Comparison of ENCODE assay signal across 12 mouse cellular contexts in the genomic region with DNA sequence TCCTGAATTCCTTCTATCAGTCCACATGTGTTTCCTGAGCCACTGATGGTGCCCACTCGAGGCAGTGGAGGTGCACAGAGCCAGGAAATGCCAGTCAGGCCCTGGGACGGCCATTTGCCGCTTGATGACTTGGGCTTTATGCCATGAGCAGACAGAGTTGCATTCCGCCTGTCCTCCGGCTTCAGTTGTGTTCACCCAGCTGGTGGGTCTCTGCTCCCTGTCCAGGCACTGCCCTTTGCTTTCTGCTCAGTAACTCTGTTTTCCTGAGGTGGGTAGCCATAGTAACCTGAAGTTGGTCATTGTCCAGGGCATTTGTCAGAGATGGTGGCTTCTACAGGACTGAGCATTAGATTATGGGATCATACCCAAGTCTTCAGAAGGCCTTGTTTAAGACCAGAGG.
"Had no signal": no experiment of that assay in that cellular context is flagged by ENCODE, and none has a peak within 500 bp of the region (broad histone marks: within the 10 kb centered on the region; RNA-seq: fewer than 3 reads in every experiment).

No protein-coding gene starts in this region.

- DNase-seq: kidney, adult 11 months; kidney, postnatal 36 days; layer of hippocampus, adult 9-11 months; layer of hippocampus, postnatal 36 days; lung, adult 18-20 months; lung, postnatal 4 days; thymus, postnatal 4 days had no signal

- H3K9ac ChIP-seq: limb, embryonic 13.5 days; midbrain, embryonic 15.5 days; neural tube, embryonic 12.5 days had no signal

- H3K4me3 ChIP-seq: limb, embryonic 13.5 days; midbrain, embryonic 15.5 days; neural tube, embryonic 12.5 days had no signal

- H3K27me3 ChIP-seq: limb, embryonic 13.5 days; midbrain, embryonic 15.5 days; neural tube, embryonic 12.5 days had no signal

- ATAC-seq: midbrain, embryonic 15.5 days had no signal

- H3K4me1 ChIP-seq: limb, embryonic 13.5 days; midbrain, embryonic 15.5 days; neural tube, embryonic 12.5 days had no signal

- H3K27ac ChIP-seq: limb, embryonic 13.5 days; midbrain, embryonic 15.5 days; neural tube, embryonic 12.5 days; stomach, postnatal 0 days had no signal

- H3K9me3 ChIP-seq: limb, embryonic 13.5 days; midbrain, embryonic 15.5 days; neural tube, embryonic 12.5 days had no signal

- H3K4me2 ChIP-seq: limb, embryonic 13.5 days; midbrain, embryonic 11.5 days; midbrain, embryonic 15.5 days; neural tube, embryonic 12.5 days had no signal
